Mouse (Mus musculus): ENCODE data around the gene Krt35.

Gene Krt35

GRCm38 (mm10) chr11:100096141-100096540, at the start of gene Krt35:
Gene Krt35, minus strand, starts transcription at chr11:100096241.
- no peak for DNase-seq (ENCODE audit: low read depth)

DNA sequence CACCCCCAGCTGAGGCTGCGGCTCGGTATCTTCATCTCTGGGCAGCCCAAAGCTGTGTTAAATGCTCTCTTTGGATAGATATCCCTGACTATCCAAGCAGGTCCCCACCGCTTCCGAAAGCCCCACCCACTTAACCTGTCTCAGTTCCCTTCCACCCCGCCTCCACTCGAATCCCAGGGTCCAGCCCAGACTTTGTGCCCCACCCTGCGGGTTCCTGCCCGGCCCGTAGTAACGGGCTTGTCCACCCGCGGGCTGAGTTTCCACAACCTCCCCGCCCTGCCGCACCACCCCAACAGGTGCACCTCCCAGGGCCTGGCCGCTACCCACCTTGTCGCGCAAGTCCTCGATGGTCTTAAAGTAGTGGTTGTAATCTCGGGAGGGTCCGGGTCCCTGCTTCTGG, 49.1 kb upstream of the Krt35 start:
- DNase-seq (ENCODE audit: low read depth): no peak

- DNase-seq (ENCODE audit: low read depth): no peak
These were observed 44.9 kb upstream of the Krt35 start for GRCm38 (mm10) chr11:100140966-100141365.

- DNase-seq (ENCODE audit: low read depth): no peak
These were observed 43.4 kb upstream of the Krt35 start for GRCm38 (mm10) chr11:100139391-100139790.

GRCm38 (mm10) chr11:100138809-100139208, 42.8 kb upstream of the Krt35 start:
- DNase-seq (ENCODE audit: low read depth): no peak

GRCm38 (mm10) chr11:100137693-100138092, 41.7 kb upstream of the Krt35 start:
- DNase-seq (ENCODE audit: low read depth): no peak

- no peak for DNase-seq (ENCODE audit: low read depth)
These were observed 40.5 kb upstream of the Krt35 start for GRCm38 (mm10) chr11:100136559-100136958.

- no peak for DNase-seq (ENCODE audit: low read depth)
These were observed 39.7 kb upstream of the Krt35 start, which contains the start of gene Krt15 for GRCm38 (mm10) chr11:100135731-100136130. Gene Krt15, minus strand, starts transcription at chr11:100135928.

- no peak for DNase-seq (ENCODE audit: low read depth)
These were observed 28.9 kb upstream of the Krt35 start for GRCm38 (mm10) chr11:100124901-100125300.

DNA sequence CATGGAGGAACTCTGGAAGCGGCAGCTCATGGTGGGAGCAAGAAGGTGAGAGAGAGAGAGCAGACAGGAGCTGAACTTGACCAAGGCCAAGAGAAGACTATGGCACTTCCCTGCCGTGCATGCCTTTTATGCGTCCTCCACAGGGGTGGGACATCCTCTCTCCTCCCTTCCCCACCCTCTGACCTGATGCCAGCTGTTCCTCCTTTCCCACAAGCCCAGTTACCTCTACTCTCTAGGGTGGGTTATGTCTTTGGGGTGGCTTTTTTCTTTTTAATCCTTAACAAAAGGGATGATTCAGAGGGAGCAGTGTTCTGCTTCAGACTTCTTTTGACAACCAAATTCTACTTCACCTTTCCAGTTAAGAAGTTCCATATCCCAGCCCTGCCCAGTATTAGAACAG, 25.4 kb upstream of the Krt35 start, which contains the start of gene Krt13:
Gene Krt13, minus strand, starts transcription at position 101 of the 400 bp plus-strand sequence.
- no peak for DNase-seq (ENCODE audit: low read depth)

GRCm38 (mm10) chr11:100120331-100120730, 24.3 kb upstream of the Krt35 start:
- DNase-seq (ENCODE audit: low read depth): no peak

- no peak for DNase-seq (ENCODE audit: low read depth)
These were observed 17.6 kb upstream of the Krt35 start for GRCm38 (mm10) chr11:100113742-100114029.

- DNase-seq (ENCODE audit: low read depth): no peak
These were observed 17.1 kb upstream of the Krt35 start for GRCm38 (mm10) chr11:100112935-100113741.

GRCm38 (mm10) chr11:100105576-100106122, 9.6 kb upstream of the Krt35 start, which contains the start of gene Krt36:
Gene Krt36, minus strand, starts transcription at chr11:100105626.
- no peak for DNase-seq (ENCODE audit: low read depth)

DNA sequence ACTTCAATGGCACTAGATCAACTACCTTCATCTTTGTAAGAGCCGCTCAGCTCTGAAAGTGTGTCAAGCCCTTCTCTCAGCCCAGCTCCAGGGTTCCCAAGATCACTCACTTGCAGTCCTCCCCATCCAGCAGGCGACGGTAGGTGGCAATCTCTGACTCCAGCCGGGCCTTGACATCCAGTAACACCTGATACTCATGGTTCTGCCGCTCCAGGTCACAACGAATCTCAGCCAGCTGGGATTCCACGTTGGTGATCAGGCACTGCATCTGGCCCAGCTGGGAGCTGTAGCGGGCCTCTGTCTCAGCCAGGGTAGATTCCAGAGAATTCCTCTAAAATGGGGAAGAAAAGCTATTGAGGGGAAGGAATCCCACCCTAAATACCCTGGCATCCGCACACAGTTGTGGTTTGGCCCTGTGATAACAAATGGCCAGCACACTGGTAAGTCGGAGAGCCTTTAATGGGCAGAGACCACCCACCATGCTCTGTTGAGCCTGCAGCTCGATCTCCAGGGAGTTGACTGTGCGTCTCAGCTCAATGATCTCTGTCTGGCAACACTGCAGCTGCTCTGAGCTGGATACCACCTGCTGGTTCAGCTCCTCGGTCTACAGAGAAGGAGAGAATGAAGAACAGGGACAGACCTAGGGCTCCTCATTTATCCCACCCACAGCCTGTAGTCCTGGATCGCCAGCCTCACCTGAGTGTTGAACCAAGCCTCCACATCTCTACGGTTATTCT, 6.8 kb upstream of the Krt35 start:
- no peak for DNase-seq (ENCODE audit: low read depth)

- no peak for DNase-seq (ENCODE audit: low read depth)
These were observed 4.3 kb upstream of the Krt35 start for GRCm38 (mm10) chr11:100100391-100100790.

DNA sequence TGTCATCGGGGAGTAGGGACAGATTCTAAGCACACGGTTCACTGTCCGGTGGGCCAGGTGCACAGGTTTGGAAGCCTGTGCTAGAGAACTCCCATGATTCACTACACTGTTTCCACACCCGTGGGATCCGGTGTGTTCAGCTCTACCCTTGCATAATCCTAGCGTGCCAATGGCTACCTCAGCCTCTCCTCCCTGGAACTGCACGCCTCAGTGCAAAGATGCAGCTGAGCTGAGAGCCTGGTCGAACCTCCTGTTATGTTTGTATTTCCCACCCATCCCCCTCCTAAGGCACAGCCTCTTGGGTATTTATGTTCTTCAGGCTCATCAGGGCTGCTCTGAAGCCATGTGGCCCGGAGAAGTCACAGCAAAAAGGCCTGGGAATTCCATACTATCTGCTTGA, 1.8 kb upstream of the Krt35 start:
- DNase-seq (ENCODE audit: low read depth): no peak

DNA sequence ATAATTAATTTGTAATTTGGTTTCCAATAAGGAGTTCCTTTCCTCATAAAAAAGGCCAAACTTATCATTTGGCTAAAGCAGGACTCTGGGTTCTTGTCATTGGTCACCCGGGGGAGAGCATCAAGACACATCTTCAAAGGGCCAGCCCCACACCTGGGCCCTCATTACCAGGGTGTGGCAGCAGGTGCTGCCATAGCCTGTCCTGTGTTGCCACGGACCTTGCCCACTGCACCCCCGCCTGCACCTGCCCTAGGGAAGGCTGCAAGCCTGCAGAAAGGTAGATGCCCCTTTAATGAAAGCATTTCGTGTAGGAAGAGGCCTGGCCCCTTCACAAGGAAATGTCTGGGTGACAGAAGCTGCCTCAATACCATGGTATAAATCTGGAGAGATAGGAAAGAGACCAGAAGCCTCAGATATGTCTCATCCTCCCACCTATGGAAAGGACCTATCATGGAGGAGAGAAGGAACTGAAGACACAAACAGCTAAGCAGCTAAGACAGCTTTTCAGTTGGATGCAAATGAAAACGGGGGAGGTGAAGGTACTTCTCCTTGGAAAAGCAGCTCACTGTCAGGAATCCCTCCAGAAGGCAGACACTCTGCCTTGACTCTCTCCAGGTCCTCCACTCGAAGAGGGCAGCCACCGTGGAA, 7.5 kb downstream of the Krt35 start:
- DNase-seq (ENCODE audit: low read depth): no peak

GRCm38 (mm10) chr11:100087861-100088260, 8.2 kb downstream of the Krt35 start, which contains the start of gene Krt32:
Gene Krt32, minus strand, starts transcription at chr11:100088226.
- DNase-seq (ENCODE audit: low read depth): no peak

DNA sequence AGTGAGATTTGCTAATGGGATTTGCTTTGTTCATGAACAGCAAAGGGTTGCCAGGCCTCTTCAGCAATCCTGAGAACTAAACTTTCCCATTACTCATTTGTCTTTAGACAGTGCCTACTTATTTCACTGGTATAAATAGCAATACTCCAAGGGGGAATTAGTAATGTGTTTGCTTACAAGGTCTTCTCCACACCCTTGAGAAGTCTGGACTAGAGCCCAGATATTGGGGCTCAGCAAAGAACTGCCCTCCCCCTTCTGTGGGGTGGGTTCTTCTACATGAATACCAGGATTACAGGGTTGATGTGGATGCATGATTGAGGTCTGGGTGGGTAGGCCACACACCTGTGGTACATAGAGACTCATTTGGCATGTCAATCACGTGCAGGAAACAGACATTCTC, 22.2 kb downstream of the Krt35 start:
- no peak for DNase-seq (ENCODE audit: low read depth)

DNA sequence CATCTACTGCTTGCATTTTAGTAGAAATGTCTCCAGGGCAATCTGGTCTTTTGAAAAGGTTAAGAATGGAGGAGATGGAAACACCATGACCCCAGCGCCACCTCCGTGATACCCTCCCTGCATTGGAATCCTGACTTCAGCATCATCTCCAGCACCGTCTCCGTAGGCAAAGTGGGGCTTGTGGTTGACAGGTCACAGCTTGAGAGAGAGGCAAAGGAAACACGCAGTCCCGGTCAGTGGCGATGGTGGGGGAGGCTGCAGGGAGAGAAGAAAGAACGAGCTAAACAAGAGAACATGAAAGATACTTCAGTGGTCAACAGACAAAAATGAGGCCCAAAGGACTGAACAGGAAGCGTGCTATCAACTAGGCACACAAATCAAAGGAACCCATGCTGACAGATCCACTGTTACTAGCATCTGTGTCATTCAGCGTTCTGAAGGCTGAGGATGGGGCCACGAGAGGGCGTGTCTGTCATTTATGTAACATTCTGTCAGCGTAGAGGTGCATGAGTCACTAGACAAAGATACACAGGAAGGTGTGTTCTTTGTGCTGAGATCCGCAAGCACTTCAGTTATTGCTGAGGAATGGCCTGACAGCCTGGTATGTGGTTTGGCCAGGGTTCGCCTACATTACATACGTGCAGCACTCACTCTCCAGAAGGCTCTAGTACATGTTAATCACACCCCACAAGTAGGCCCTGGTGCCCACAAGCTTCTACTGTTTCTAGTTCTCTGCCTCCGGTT, 28.6 kb downstream of the Krt35 start:
- DNase-seq (ENCODE audit: low read depth): no peak
